Mouse (Mus musculus): ENCODE results near the gene Snrnp25.

Gene Snrnp25

DNA sequence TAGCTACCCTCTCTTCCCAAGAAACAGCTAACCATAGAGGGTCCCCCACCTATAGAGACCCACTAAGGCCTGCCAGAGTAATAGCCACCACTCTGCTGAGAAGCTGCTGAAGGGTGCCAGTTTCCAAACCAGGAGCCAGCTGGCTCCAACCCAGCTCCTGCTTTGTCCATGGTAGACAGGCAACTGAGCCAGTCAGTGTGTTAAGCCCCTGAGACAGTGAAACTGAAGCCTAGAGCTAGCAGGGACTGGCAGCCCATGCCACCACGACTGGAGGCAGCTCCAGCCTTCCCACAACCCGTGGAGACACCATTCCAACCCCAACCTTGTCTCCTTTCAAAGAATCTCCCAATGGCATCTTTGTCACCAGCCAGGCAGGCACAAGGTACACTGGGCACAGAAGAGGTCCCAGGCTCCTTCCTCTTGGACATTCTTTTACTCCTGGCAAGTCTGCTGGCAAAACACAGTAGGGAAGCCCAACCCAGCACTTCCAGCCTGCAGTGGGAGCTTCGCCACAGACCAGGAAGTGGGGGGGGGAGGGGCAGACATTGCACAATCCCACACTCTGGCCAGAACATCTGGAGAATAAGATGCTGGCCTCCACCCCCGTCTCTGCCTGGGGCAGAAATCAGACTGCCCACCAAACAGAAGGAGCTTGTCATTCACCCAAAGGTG, 19.4 kb downstream of the Snrnp25 start:
- in situ Hi-C loops (cut with MboI), result no loop called here

- in situ Hi-C loops (cut with MboI), result no loop called here
Observed at GRCm38 (mm10) chr11:32225222-32226104, 20.2 kb downstream of the Snrnp25 start.

DNA sequence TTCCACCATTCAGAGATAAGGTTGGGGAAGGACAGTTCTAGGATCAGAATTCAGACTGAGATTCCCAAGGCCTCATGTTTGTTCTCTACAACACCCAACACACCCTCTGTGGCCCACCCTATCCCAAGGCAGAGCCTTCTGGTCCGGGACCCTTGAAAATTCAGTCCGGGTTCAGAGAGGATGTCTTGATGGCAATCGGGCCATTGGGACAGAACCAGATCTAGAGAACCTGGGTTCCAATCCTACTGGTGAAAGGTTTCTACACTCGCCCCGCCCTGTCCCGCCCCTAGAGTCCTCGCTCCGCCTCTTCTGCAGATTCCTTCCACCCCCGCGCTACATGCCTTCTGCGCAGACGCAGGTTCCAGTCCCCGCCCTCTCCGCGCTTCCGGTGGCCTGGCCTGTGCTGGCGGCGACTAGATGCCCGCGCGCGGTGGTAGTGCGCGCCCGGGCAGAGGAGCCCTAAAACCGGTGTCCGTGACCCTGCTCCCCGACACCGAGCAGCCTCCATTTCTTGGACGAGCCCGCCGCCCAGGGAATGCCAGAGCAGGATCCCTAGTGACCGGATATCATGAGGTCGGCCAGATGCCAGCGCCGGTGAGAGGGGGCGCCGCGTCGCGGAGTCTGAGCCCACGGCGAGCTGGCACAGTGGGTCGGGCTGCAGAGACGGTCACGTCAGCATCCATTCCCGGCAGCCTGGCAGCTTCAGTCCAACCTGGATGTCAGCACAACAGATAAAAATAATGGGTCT, 21.1 kb downstream of the Snrnp25 start, which contains the start of gene Mpg:
Gene Mpg (plus strand): TSS at position 382 of the 748 bp plus-strand sequence.
- in situ Hi-C loops (cut with MboI), result no loop called here

GRCm38 (mm10) chr11:32227041-32227440, 21.8 kb downstream of the Snrnp25 start:
- in situ Hi-C loops (cut with MboI), result no loop called here

GRCm38 (mm10) chr11:32227555-32227954, 22.3 kb downstream of the Snrnp25 start:
- in situ Hi-C loops (cut with MboI), result no loop called here

GRCm38 (mm10) chr11:32228292-32228845, 23.2 kb downstream of the Snrnp25 start:
- in situ Hi-C loops (cut with MboI), result no loop called here

- in situ Hi-C loops (cut with MboI), result no loop called here
Observed at GRCm38 (mm10) chr11:32230220-32230619, 25.0 kb downstream of the Snrnp25 start.

DNA sequence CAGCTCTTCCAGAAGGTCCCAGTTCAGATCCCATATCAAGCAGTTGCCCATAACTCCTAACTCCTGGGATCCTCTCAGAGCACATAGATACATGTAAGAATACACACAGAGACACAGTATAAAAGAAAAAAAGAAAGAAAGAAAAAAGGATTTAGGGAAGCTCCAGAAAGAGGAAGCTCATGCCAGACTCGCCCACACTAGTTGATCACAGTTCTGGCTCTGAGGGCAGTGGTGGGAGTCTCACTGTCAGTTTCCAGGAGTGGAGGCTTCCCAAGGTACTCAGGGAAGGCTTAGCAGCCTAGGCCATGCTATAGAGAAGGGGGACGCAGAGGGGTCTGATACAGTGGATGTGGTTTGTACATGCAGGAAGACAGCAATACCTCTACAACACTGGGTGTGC, 25.9 kb downstream of the Snrnp25 start:
- in situ Hi-C loops (cut with MboI), result no loop called here

DNA sequence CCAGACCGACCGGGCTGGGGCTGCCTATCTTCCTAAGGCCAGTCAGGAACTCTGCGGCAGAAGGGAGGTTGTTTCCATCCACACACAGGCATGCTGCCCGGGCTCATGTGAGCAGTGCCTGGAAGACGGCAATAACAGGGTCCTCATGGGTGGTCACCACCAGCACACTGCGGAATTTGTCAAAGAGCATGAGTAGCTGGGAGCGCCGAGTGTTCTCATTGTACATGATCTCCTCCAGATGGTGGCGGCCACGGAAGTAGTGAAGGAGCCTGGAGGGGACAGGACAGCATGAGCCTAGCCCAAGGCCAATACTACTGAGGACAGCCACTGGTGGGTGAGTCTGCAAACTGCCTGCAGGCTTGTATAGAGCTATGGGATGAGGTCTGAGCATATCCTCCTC, 27.6 kb downstream of the Snrnp25 start:
- in situ Hi-C loops (cut with MboI), result no loop called here

DNA sequence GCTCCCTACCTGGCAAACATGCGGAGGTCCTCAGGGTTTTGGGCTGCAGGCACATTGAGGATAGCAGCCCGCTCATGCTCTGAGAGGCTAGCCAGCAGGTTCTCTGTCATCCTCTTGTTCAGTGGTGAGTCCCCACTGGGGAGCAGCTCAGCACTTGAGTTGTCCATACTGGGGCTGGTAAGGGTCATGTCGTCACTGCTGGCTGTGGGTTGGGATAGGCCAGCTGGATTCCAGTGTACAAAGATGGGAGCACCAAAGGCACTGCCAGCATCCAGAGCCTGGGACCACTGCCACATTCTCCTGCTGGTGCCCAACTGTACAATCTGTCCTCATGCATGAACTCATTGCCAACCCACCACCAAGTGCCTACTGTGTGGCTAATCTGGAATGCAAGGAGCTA, 28.7 kb downstream of the Snrnp25 start:
- in situ Hi-C loops (cut with MboI), result no loop called here

DNA sequence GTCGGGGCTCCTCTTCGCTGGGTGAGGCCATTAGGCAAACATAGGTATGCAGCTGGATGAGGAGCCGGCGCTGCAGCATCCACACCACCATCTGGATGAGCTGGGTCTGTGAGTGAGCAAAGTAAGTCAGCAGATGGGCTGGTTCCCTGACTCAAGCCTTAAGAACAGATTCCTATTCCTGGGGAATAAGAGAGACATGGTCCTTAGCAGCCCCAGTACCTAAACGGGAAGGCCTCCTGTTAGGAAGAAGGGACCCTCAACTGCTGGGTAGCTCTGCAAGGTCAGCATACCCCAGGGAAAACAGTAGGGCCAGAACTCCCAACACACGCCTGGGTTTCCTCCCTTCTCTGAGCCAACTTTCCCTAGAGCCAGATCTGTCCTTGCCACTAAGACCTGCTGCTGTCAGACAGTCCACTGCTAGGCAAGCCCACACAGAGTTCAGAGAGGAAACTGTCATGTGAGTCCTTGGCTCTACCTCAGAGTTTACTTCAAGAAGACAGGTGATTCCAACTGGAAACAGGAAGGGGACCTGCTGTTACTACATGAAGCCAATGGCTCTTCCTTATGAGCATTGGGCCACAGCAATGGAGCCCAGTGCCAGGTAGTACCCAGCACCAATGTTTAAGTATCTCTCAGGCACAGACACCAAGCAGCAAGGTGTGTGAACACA, 29.7 kb downstream of the Snrnp25 start:
- in situ Hi-C loops (cut with MboI), result no loop called here

GRCm38 (mm10) chr11:32235646-32236045, 30.4 kb downstream of the Snrnp25 start:
- in situ Hi-C loops (cut with MboI), result no loop called here

DNA sequence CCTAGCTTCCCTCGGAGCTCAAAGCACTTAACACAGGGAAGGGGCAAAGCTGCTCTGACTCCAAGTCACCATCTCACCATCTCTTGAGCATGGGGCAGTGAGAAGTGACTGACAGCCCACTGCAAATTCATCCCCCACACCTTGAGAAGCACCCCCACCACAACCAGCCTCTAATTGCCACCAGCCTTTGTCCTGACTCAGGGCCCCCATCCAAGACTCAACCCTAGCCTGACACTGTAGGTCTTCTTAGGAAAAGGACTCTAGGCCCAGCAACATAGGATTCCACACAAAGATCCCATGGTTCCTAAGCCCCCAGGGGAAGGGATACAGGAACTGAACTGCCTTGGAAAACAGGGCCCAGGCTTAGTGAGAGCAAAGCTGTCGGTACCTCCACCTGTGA, 30.9 kb downstream of the Snrnp25 start:
- in situ Hi-C loops (cut with MboI), result no loop called here

DNA sequence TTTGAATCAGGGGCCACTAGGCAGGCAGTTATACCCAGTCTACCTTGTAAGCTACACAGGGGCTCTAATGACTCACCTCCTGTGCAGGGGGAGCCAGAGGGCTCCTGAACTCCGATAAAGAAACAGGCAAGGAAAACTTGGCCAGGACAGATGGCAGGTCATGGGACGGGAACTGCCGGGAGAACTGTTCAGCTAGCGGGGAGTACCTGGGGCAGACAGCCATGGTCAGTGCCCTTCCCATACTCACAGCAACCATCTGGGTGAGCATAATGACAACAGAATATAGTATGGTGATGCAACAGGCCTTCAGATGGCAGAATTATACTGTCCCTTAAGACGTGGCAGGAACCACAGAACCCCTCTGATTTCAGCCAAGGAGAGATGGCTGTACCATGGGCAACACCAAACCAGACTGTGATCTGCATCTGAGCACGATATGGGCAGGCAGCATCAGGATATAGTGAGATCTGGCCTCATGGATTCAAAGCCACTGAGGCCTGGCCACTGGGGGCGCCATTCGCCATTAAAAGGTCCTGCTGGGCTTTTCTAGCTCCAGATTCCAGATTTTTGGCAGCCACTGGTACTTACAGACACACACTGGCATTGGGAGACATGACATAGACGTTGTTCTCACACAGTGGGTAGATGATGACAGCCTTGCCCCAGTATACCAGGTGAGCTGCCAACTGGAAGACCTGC, 31.6 kb downstream of the Snrnp25 start:
- in situ Hi-C loops (cut with MboI), result no loop called here

DNA sequence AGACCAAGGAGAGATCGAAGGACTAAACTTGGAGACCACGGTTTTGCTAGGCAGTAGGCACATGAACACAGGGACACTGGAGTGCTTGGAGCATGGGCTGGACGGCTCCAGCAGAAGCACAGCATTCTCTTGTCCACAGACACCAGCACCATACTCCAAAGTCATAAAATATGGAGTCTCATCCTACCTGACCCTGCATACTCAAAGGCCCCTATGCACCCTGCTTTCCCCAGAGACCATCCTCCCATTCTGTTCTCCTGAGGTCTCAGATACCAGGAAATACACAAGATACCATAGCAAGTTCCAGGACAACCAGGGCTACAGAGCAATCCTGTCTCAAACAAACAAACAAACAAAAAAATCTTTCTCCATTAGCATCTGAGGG, 32.2 kb downstream of the Snrnp25 start:
- in situ Hi-C loops (cut with MboI), result no loop called here

DNA sequence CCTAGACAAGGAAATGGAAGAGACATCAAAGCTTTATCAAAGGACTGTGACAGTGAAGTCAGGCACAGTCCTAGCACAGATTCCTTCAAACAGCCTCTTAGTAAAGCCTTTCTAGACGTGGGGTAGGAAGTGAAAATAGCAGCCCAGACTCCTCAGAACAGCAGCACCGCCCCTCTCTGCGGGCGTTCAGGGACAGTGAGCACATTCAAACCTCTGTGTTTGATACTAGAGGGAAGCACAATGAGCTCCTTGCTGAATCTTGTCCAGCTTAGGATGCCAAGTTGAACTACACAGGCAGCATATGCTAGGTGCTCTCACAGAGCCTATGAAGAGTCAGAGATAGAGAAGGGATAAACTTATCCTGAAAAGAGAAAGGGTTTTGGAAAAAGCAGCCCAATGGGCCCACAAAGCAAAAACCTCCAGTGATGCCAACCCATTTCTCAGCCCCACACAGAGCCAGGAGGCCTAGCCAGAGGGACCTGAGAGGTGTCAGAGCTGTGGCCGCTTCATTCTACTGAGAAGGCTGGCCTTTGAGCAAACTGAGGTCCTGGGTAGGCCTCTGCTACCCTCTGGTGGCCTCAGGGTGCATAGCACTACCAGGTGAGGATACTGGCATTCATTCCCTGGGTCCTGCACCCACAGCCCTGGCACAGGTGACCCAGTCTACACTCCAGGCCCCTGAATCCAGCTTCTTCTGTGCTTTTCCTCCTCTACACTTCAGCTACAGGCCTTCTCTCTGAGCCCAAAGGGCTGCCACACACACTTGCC, 33.1 kb downstream of the Snrnp25 start:
- in situ Hi-C loops (cut with MboI), result no loop called here

- in situ Hi-C loops (cut with MboI), result no loop called here
Observed at GRCm38 (mm10) chr11:32241391-32241790, 36.2 kb downstream of the Snrnp25 start.

GRCm38 (mm10) chr11:32242209-32242608, 37.0 kb downstream of the Snrnp25 start:
- in situ Hi-C loops (cut with MboI), result no loop called here

- in situ Hi-C loops (cut with MboI), result no loop called here
Observed at GRCm38 (mm10) chr11:32243205-32243955, 38.2 kb downstream of the Snrnp25 start.

All from mature B cell (primary cell).